Mouse (Mus musculus) hindbrain, embryonic 10.5 days (tissue): ENCODE data around the gene C2. TPM values are rescaled to one million over a fixed set of nuclear protein-coding genes. Genes with fewer than 3 reads are reported as not detected.
"Not testable (repeated sequence)": the region's sequence is repeated elsewhere in the genome, so short reads cannot be mapped to it uniquely, and the experiment has no call there.

ENCODE experiments used
- DNase-seq: peaks from one replicate; pipeline ENCODE4 v3.0.0-alpha.2; 2017; ENCODE audit warnings: low spot score
- H3K27ac ChIP-seq: fragments of 300-500 bp; sonication (generic); 2 replicates; pipeline ENCODE4 v1.5.1; 2016; ENCODE audit warnings: mild to moderate bottlenecking, moderate library complexity
- H3K27me3 ChIP-seq: fragments of 300-500 bp; sonication (generic); 2 replicates; pipeline ENCODE4 v1.6.1; 2016; ENCODE audit warnings: mild to moderate bottlenecking; ENCODE audit not compliant: poor library complexity, insufficient read depth, severe bottlenecking
- H3K36me3 ChIP-seq: fragments of 300-500 bp; sonication (generic); 2 replicates; pipeline ENCODE4 v1.6.1; 2016; ENCODE audit warnings: mild to moderate bottlenecking, moderate library complexity
- H3K4me1 ChIP-seq: fragments of 300-500 bp; sonication (generic); replicated peaks from 2 replicates; pipeline ENCODE4 v1.6.1; 2016; ENCODE audit warnings: mild to moderate bottlenecking
- H3K4me3 ChIP-seq: fragments of 300-500 bp; sonication (generic); 2 replicates; pipeline ENCODE4 v1.5.1; 2016; ENCODE audit warnings: mild to moderate bottlenecking, moderate library complexity
- H3K9me3 ChIP-seq: fragments of 300-500 bp; sonication (generic); 2 replicates; pipeline ENCODE4 v1.6.1; 2016; ENCODE audit warnings: mild to moderate bottlenecking, moderate library complexity
- WGBS: fragments of 180-500 bp; shearing (Covaris S2); methylation state at CpG from one replicate; pipeline ENCODE4 v1.1.7; 2016; 5-methylcytosine and 5-hydroxymethylcytosine counted together
- polyA plus RNA-seq: library from polyadenylated mRNA; unstranded; fragments of >200 nt; fragmentation: Nextera tagmentation; extraction: Ambion mirVana; gene quantifications from 2 replicates; pipeline ENCODE4 v1.2.1, GENCODE M21; 2016

C2 gene
- polyA plus RNA-seq, 1 experiment from 2014 or later, result 1.0 TPM

- H3K27me3 ChIP-seq, result no peaks in the 10 kb centered on the region
- peaks cover 16% of the 10 kb centered on the region for H3K4me1 ChIP-seq
- H3K4me3 ChIP-seq, result no peak overlapping the region
- 78% methylated on average over 4 of the region's 4 CpGs for WGBS
- H3K27ac ChIP-seq, result no peak overlapping the region
- no peaks in the 10 kb centered on the region for H3K36me3 ChIP-seq
- H3K9me3 ChIP-seq, result no peaks in the 10 kb centered on the region
- no peak for DNase-seq
Measured at GRCm38 (mm10) chr17:34928841-34929240, 30.8 kb upstream of the C2 start.

GRCm38 (mm10) chr17:34927306-34928019 lies 29.4 kb upstream of the C2 start:
- DNase-seq, result no peak
- Histone ChIP-seq H3K4me3 (no peak overlapping the region), H3K27me3 (no peaks in the 10 kb centered on the region), H3K27ac (no peak overlapping the region), H3K4me1 (peaks cover 14% of the 10 kb centered on the region), H3K36me3 (no peaks in the 10 kb centered on the region), H3K9me3 (no peaks in the 10 kb centered on the region)
- 88% methylated on average over 18 of the region's 18 CpGs for WGBS

GRCm38 (mm10) chr17:34924258-34924657 lies 26.2 kb upstream of the C2 start:
- 73% methylated on average over 5 of the region's 5 CpGs for WGBS
- no peak overlapping the region for H3K4me3 ChIP-seq
- no peaks in the 10 kb centered on the region for H3K9me3 ChIP-seq
- no peaks in the 10 kb centered on the region for H3K36me3 ChIP-seq
- DNase-seq, result no peak
- no peaks in the 10 kb centered on the region for H3K4me1 ChIP-seq
- no peaks in the 10 kb centered on the region for H3K27me3 ChIP-seq
- H3K27ac ChIP-seq, result no peak overlapping the region

GRCm38 (mm10) chr17:34922939-34923338 lies 24.9 kb upstream of the C2 start:
- no peaks in the 10 kb centered on the region for H3K9me3 ChIP-seq
- DNase-seq, result no peak
- no peaks in the 10 kb centered on the region for H3K4me1 ChIP-seq
- no peaks in the 10 kb centered on the region for H3K36me3 ChIP-seq
- H3K4me3 ChIP-seq, result peak overlapping the region; percentile 2; the same call in 1 of the 2 replicates
- no peaks in the 10 kb centered on the region for H3K27me3 ChIP-seq
- WGBS, result 51% methylated on average over 6 of the region's 6 CpGs
- no peak overlapping the region for H3K27ac ChIP-seq

- Histone ChIP-seq H3K27me3 (no peaks in the 10 kb centered on the region), H3K4me1 (peaks cover 22% of the 10 kb centered on the region), H3K27ac (no peak overlapping the region), H3K36me3 (peaks cover 25% of the 10 kb centered on the region), H3K4me3 (no peak overlapping the region), H3K9me3 (no peaks in the 10 kb centered on the region)
- no peak for DNase-seq
- 82% methylated on average over 9 of the region's 9 CpGs for WGBS
Measured at GRCm38 (mm10) chr17:34917188-34917587, 19.1 kb upstream of the C2 start.

- WGBS, result 87% methylated on average over 5 of the region's 5 CpGs
- H3K27me3 ChIP-seq, result no peaks in the 10 kb centered on the region
- no peak for DNase-seq
- no peak overlapping the region for H3K27ac ChIP-seq
- no peak overlapping the region for H3K4me3 ChIP-seq
- no peaks in the 10 kb centered on the region for H3K9me3 ChIP-seq
- H3K4me1 ChIP-seq, result peaks cover 22% of the 10 kb centered on the region
- H3K36me3 ChIP-seq, result peaks cover 34% of the 10 kb centered on the region
Measured at GRCm38 (mm10) chr17:34916316-34916715, 18.3 kb upstream of the C2 start.

GRCm38 (mm10) chr17:34915410-34915831 lies 17.4 kb upstream of the C2 start:
- peak overlapping the region; percentile 14; the same call in 1 of the 2 replicates for H3K4me3 ChIP-seq

GRCm38 (mm10) chr17:34913930-34914665 lies 16.0 kb upstream of the C2 start, which contains the start of gene Slc44a4:
TSS of gene Slc44a4 (plus strand) at chr17:34914466.
- Histone ChIP-seq H3K36me3 (peaks cover 56% of the 10 kb centered on the region), H3K9me3 (no peaks in the 10 kb centered on the region), H3K27me3 (no peaks in the 10 kb centered on the region), H3K4me1 (peaks cover 22% of the 10 kb centered on the region), H3K27ac (no peak within 1 kb of the TSS), H3K4me3 (peak within 1 kb of the TSS; percentile 14)
- no peak for DNase-seq
- 39% methylated on average over 18 of the region's 18 CpGs for WGBS

More at GRCm38 (mm10) chr17:34915410-34915831, 17.4 kb upstream of the C2 start:
- Histone ChIP-seq H3K9me3 (no peaks in the 10 kb centered on the region), H3K4me1 (peaks cover 22% of the 10 kb centered on the region), H3K27me3 (no peaks in the 10 kb centered on the region), H3K27ac (peak overlapping the region; percentile 30), H3K36me3 (peaks cover 43% of the 10 kb centered on the region)
- peak; percentile 34 for DNase-seq
- WGBS, result 22% methylated on average over 11 of the region's 11 CpGs

- DNase-seq, result peak; percentile 73
- Histone ChIP-seq H3K4me1 (peaks cover 22% of the 10 kb centered on the region), H3K36me3 (peaks cover 78% of the 10 kb centered on the region), H3K27me3 (no peaks in the 10 kb centered on the region), H3K4me3 (no peak overlapping the region), H3K27ac (no peak overlapping the region), H3K9me3 (no peaks in the 10 kb centered on the region)
- WGBS, result 48% methylated on average over 5 of the region's 5 CpGs
Measured at GRCm38 (mm10) chr17:34911945-34912351, 13.9 kb upstream of the C2 start.

GRCm38 (mm10) chr17:34910982-34911381 lies 12.9 kb upstream of the C2 start:
- Histone ChIP-seq H3K4me1 (peaks cover 22% of the 10 kb centered on the region), H3K4me3 (0 out of 2 replicates have a peak overlapping the region, but pooled peaks have one; percentile 9), H3K36me3 (peaks cover 87% of the 10 kb centered on the region), H3K27me3 (no peaks in the 10 kb centered on the region), H3K9me3 (no peaks in the 10 kb centered on the region), H3K27ac (no peak overlapping the region)
- DNase-seq, result no peak
- 90% methylated on average over 10 of the region's 10 CpGs for WGBS

- H3K36me3 ChIP-seq, result peaks cover 68% of the 10 kb centered on the region
- H3K27ac ChIP-seq, result no peak overlapping the region
- H3K4me3 ChIP-seq, result no peak overlapping the region
- H3K27me3 ChIP-seq, result no peaks in the 10 kb centered on the region
- DNase-seq, result no peak
- 89% methylated on average over 9 of the region's 9 CpGs for WGBS
- no peaks in the 10 kb centered on the region for H3K9me3 ChIP-seq
- H3K4me1 ChIP-seq, result peaks cover 19% of the 10 kb centered on the region
Measured at GRCm38 (mm10) chr17:34902895-34903294, 4.8 kb upstream of the C2 start.

GRCm38 (mm10) chr17:34901948-34902347 lies 3.9 kb upstream of the C2 start:
- 90% methylated on average over 9 of the region's 10 CpGs for whole genome bisulfite sequencing
- H3K4me3 ChIP-seq, H3K27me3 ChIP-seq, H3K27ac ChIP-seq, H3K9me3 ChIP-seq, DNase-seq: not testable (repeated sequence)
- Histone ChIP-seq H3K4me1 (peaks cover 28% of the 10 kb centered on the region), H3K36me3 (peaks cover 60% of the 10 kb centered on the region)

GRCm38 (mm10) chr17:34900826-34901225 lies 2.8 kb upstream of the C2 start:
- DNase-seq, H3K9me3 ChIP-seq, H3K27me3 ChIP-seq, H3K4me3 ChIP-seq, H3K27ac ChIP-seq: not testable (repeated sequence)
- Histone ChIP-seq H3K36me3 (peaks cover 60% of the 10 kb centered on the region), H3K4me1 (peaks cover 39% of the 10 kb centered on the region)
